Mouse (Mus musculus): ENCODE measurements at regions not wholly inside any gene's neighbourhood (a gene's known extent, or its start where the extent isn't known, plus 50 kb on each side); places are given as distances from the start of the nearest gene placed in this dataset.

DNA sequence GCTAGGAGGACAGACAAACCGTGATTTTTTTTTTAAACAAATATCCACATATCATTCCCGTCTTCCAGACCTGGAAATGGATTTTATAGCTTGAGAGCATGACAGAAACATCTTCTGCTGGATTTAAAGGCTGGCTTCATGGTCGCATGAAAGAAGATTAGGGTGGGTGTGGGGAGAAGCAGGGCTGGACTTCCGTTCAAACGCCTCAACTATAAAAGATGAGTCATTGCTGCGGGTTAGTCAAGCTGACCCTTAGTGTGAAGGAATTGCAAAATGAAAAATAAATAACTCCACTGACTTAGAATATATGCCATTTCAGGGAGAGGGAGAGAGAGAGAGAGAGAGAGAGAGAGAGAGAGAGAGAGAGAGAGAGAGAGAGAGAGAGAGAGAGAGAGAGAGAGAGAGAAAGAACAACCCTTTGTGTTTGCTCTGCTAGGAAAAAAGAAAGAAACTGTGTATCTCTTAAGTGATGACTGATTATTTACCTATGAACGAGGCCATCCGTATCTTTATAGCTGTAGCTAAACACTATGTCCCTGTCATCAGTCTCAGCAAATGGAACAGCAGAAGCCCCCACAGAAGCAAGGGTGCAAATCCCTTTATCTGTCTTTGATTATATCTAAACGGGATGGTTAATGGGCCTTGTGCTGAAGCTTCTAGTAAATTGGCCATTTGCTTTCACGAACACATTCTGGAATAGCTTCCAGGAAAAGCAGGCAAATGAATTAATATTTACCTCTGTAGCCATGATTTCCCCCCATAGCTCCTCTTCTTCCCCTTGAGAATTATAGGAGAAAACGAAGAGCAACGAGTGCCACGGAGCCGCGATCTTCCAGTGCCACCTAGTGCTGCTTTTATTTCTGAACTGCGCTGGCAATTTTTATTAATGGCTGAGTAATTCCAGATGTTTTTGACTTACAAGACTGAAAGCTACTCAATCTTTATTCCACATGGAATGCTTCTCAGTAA, 199.4 kb upstream of the Tacr3 start:
- DNase-seq (ENCODE audit: low spot score) (peak; percentile 33), ATAC-seq (replicated peaks; ENCODE audit: low FRiP score) (no peak)
- 35% methylated on average over 16 of the region's 16 CpGs for WGBS
- Histone ChIP-seq H3K36me3 (ENCODE audit: control insufficient read depth, insufficient read depth, low read length) (no peaks in the 10 kb centered on the region), H3K9ac (ENCODE audit: low read depth, low read length) (no peak overlapping the region), H3K9me3 (ENCODE audit: control insufficient read depth, low read length) (no peaks in the 10 kb centered on the region), H3K27ac (ENCODE audit: low read depth, low read length) (no peak overlapping the region), H3K4me3 (ENCODE audit: low read depth, low read length) (no peak overlapping the region), H3K4me1 (replicated peaks; ENCODE audit: control insufficient read depth, insufficient read depth, low read length) (no peaks in the 10 kb centered on the region), H3K27me3 (replicated peaks; ENCODE audit: control insufficient read depth, insufficient read depth, low read length) (no peaks in the 10 kb centered on the region), H3K4me2 (peak overlapping the region; percentile 23; the same call in 1 of the 2 replicates)

DNA sequence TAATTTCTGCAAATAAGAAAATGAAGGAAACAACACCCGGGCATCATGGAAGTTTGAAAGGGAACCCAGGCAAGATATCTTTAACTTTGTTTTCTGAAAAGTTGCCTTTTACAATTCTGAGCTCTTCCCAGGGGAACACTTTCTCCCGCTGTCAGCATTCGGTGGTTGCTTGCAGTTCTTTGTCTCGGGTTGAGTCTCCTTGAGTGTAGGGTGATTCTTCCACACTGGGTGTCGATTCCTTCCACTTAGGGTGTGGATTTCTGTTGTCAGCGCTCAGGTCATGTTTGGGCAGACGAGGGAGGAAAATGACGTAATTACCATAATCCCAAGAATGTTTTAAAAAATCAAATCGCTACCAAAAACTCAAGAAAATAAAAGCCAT, 198.7 kb upstream of the Tacr3 start:
- Histone ChIP-seq H3K27me3 (replicated peaks; ENCODE audit: control insufficient read depth, insufficient read depth, low read length) (no peaks in the 10 kb centered on the region), H3K4me3 (ENCODE audit: low read depth, low read length) (no peak overlapping the region), H3K4me1 (replicated peaks; ENCODE audit: control insufficient read depth, insufficient read depth, low read length) (no peaks in the 10 kb centered on the region), H3K36me3 (ENCODE audit: control insufficient read depth, insufficient read depth, low read length) (no peaks in the 10 kb centered on the region), H3K9ac (ENCODE audit: low read depth, low read length) (no peak overlapping the region), H3K27ac (ENCODE audit: low read depth, low read length) (no peak overlapping the region), H3K4me2 (no peak overlapping the region), H3K9me3 (ENCODE audit: control insufficient read depth, low read length) (no peaks in the 10 kb centered on the region)
- DNase-seq (ENCODE audit: low spot score) (no peak), ATAC-seq (replicated peaks; ENCODE audit: low FRiP score) (no peak)
- 59% methylated on average over 9 of the region's 9 CpGs for WGBS

DNA sequence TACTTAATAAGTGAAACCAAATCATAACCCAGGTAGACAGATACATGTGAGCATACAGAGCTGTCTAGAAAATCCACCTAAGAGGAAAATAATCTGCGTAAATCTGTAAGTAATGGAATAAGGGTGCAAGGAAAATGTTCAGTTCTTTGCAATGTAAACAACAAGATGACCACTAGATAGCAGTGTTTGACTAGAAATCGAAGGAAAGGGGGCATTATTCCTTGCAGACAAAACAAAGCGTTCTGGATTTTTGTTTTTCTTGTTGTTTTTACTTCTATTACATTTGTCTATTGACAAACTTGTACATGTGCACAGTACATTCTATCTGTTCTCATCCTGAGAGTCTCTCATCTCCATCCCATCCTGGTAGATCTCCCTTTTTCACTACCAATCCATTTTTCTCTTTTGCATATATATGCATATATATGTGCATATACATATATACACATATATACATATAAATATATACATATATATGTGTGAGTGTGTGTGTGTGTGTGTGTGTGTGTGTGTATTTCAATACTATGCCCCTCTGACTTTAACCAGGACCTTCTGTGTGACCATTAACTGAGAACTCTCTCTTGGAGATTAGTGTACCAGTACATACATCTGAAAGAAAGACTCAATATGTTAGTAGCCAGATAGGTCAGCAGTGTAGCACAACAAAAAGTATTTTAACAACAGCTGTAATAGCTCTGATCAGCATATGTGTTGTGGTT, 179.9 kb upstream of the Tacr3 start:
- H3K9me3 ChIP-seq (ENCODE audit: control insufficient read depth, low read length) = no peaks in the 10 kb centered on the region
- H3K27ac ChIP-seq (ENCODE audit: low read depth, low read length) = no peak overlapping the region
- H3K4me1 ChIP-seq (replicated peaks; ENCODE audit: control insufficient read depth, insufficient read depth, low read length) = no peaks in the 10 kb centered on the region
- H3K4me3 ChIP-seq (ENCODE audit: low read depth, low read length) = no peak overlapping the region
- no peaks in the 10 kb centered on the region for H3K36me3 ChIP-seq (ENCODE audit: control insufficient read depth, insufficient read depth, low read length)
- WGBS = 56% methylated on average over 3 of the region's 3 CpGs
- no peaks in the 10 kb centered on the region for H3K27me3 ChIP-seq (replicated peaks; ENCODE audit: control insufficient read depth, insufficient read depth, low read length)
- DNase-seq (ENCODE audit: low spot score) = no peak
- H3K9ac ChIP-seq (ENCODE audit: low read depth, low read length) = no peak overlapping the region
- H3K4me2 ChIP-seq = no peak overlapping the region
- ATAC-seq (replicated peaks; ENCODE audit: low FRiP score) = no peak

DNA sequence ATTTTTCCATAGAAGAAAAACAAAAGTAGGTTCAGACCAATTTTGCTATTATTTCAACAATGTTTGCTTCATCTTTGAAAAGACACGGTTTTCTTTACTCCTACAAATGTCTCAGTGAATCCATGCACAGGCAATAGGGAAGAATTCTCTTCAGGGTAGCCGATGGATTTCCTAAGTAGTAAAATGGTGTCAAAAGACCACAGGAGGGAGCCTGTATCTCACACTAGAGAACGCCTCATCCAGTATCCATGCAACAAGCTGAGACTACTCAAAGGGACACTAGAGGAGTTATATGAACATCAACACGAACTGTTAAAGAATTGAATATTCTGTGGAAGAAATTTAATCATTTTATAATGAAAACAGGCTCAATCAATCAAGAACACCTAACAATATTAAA, 174.8 kb upstream of the Tacr3 start:
- DNase-seq (ENCODE audit: low spot score) = no peak
- no peak for ATAC-seq (replicated peaks; ENCODE audit: low FRiP score)

DNA sequence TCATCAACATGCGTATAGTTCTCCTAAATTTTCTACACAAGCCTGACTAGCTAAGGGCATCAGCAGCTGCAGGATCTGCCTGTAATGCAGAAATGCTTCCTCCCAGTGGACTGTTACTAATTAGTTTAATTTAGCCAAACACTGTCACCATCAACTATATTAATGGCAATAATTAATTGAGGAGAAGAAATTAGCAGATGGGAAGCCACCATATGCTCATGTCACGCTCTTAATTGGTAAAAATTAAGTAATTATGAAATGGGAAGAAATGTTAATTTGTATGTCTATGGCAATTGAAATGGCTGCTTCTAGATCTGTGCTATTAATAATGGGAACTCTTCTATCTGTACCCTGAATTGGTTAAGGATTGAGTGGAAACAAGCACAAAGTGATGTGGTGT, 133.9 kb upstream of the Tacr3 start:
- no peaks in the 10 kb centered on the region for H3K9me3 ChIP-seq (ENCODE audit: control insufficient read depth, low read length)
- no peak overlapping the region for H3K9ac ChIP-seq (ENCODE audit: low read depth, low read length)
- H3K27ac ChIP-seq (ENCODE audit: low read depth, low read length) = no peak overlapping the region
- no peaks in the 10 kb centered on the region for H3K36me3 ChIP-seq (ENCODE audit: control insufficient read depth, insufficient read depth, low read length)
- H3K4me1 ChIP-seq (replicated peaks; ENCODE audit: control insufficient read depth, insufficient read depth, low read length) = no peaks in the 10 kb centered on the region
- 89% methylated on average over 2 of the region's 2 CpGs for WGBS
- H3K4me3 ChIP-seq (ENCODE audit: low read depth, low read length) = no peak overlapping the region
- no peak overlapping the region for H3K4me2 ChIP-seq
- no peak for DNase-seq (ENCODE audit: low spot score)
- no peak for ATAC-seq (replicated peaks; ENCODE audit: low FRiP score)
- no peaks in the 10 kb centered on the region for H3K27me3 ChIP-seq (replicated peaks; ENCODE audit: control insufficient read depth, insufficient read depth, low read length)

More for the DNA sequence above, 174.8 kb upstream of the Tacr3 start:
- H3K4me2 ChIP-seq = no peak overlapping the region
- no peaks in the 10 kb centered on the region for H3K27me3 ChIP-seq (replicated peaks; ENCODE audit: control insufficient read depth, insufficient read depth, low read length)
- H3K27ac ChIP-seq (ENCODE audit: low read depth, low read length) = no peak overlapping the region
- H3K36me3 ChIP-seq (ENCODE audit: control insufficient read depth, insufficient read depth, low read length) = no peaks in the 10 kb centered on the region
- H3K9ac ChIP-seq (ENCODE audit: low read depth, low read length) = no peak overlapping the region
- no peaks in the 10 kb centered on the region for H3K9me3 ChIP-seq (ENCODE audit: control insufficient read depth, low read length)
- no peak overlapping the region for H3K4me3 ChIP-seq (ENCODE audit: low read depth, low read length)
- WGBS = 43% methylated on average over 4 of the region's 4 CpGs
- no peaks in the 10 kb centered on the region for H3K4me1 ChIP-seq (replicated peaks; ENCODE audit: control insufficient read depth, insufficient read depth, low read length)

DNA sequence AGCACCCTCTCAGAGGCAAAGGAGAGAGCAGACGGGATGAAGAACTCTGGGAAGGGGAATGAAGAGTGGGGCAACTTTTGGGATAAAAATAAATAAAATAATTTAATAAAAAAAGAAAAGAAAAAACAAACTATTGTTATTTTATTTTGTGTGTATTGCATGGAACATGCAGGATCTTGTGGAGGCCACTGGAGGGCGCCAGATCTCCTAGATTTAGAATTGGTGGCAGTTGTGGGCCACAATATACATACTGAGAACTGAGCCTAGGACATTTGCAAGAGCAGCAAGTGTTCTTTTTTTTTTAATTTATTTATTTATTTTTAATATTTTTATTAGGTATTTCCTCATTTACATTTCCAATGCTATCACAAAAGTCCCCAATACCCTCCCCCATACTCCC, 110.2 kb upstream of the Tacr3 start:
- ATAC-seq (replicated peaks; ENCODE audit: low FRiP score) (no peak), DNase-seq (ENCODE audit: low spot score) (no peak)
- H3K4me1 ChIP-seq (replicated peaks; ENCODE audit: control insufficient read depth, insufficient read depth, low read length) = no peaks in the 10 kb centered on the region
- no peak overlapping the region for H3K4me2 ChIP-seq
- WGBS = 24% methylated on average over 2 of the region's 2 CpGs
- H3K9ac ChIP-seq (ENCODE audit: low read depth, low read length) = no peak overlapping the region
- H3K36me3 ChIP-seq (ENCODE audit: control insufficient read depth, insufficient read depth, low read length) = no peaks in the 10 kb centered on the region
- H3K27ac ChIP-seq (ENCODE audit: low read depth, low read length) = no peak overlapping the region
- no peak overlapping the region for H3K4me3 ChIP-seq (ENCODE audit: low read depth, low read length)
- H3K9me3 ChIP-seq (ENCODE audit: control insufficient read depth, low read length) = no peaks in the 10 kb centered on the region
- no peaks in the 10 kb centered on the region for H3K27me3 ChIP-seq (replicated peaks; ENCODE audit: control insufficient read depth, insufficient read depth, low read length)

DNA sequence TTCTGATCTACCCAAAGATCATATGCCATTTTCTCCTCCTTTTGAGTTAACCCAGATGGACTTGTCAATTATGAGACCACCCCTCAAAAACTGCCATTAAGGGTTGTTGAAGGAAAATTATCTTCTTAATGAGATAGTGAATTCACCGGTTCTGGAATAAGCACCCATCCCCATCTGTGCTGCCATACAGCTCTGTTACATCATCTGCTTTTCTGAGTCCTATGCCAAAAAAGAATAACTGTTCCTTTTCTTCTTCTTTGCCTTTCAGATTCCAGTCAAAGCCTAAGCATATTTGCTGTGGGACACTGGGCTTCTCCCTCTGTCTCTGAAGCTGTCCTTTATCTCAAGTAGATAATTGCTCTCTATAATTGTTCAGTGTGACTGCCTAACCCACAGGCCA, 93.1 kb upstream of the Tacr3 start:
- Histone ChIP-seq H3K9ac (ENCODE audit: low read depth, low read length) (no peak overlapping the region), H3K36me3 (ENCODE audit: control insufficient read depth, insufficient read depth, low read length) (no peaks in the 10 kb centered on the region), H3K4me1 (replicated peaks; ENCODE audit: control insufficient read depth, insufficient read depth, low read length) (no peaks in the 10 kb centered on the region), H3K4me3 (ENCODE audit: low read depth, low read length) (no peak overlapping the region), H3K27ac (ENCODE audit: low read depth, low read length) (no peak overlapping the region), H3K9me3 (ENCODE audit: control insufficient read depth, low read length) (no peaks in the 10 kb centered on the region), H3K4me2 (no peak overlapping the region), H3K27me3 (replicated peaks; ENCODE audit: control insufficient read depth, insufficient read depth, low read length) (no peaks in the 10 kb centered on the region)
- 57% methylated on average over 1 of the region's 1 CpGs for WGBS
- ATAC-seq (replicated peaks; ENCODE audit: low FRiP score) (no peak), DNase-seq (ENCODE audit: low spot score) (no peak)

DNA sequence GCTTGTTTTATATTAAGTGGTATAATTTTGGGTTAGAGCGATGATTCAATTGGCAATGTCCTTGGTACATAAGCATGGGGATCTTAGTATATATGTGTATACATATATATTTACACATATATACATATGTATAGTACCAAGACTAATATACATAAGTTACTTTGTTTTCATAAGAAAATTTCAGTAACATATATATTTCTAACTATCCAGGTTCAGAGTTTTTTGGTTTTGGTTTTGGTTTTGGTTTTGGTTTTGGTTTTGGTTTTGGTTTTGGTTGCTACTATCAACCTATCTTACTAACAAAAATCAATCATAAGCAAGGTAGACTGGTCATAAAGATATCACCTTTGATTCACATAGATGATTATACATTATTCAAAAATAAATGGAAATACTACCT, 67.7 kb upstream of the Tacr3 start:
- ATAC-seq (replicated peaks; ENCODE audit: low FRiP score) = no peak
- Histone ChIP-seq H3K4me3 (ENCODE audit: low read depth, low read length) (no peak overlapping the region), H3K4me2 (no peak overlapping the region), H3K36me3 (ENCODE audit: control insufficient read depth, insufficient read depth, low read length) (no peaks in the 10 kb centered on the region), H3K27me3 (replicated peaks; ENCODE audit: control insufficient read depth, insufficient read depth, low read length) (no peaks in the 10 kb centered on the region), H3K9me3 (ENCODE audit: control insufficient read depth, low read length) (no peaks in the 10 kb centered on the region), H3K27ac (ENCODE audit: low read depth, low read length) (no peak overlapping the region), H3K4me1 (replicated peaks; ENCODE audit: control insufficient read depth, insufficient read depth, low read length) (no peaks in the 10 kb centered on the region), H3K9ac (ENCODE audit: low read depth, low read length) (no peak overlapping the region)
- DNase-seq (ENCODE audit: low spot score) = no peak
- WGBS = 100% methylated on average over 1 of the region's 1 CpGs
